Mouse (Mus musculus) testis, adult 2 months (tissue): ENCODE measurements around the gene Sec11a. TPM values are rescaled to one million over a fixed set of nuclear protein-coding genes. Genes with fewer than 3 reads are reported as not detected.

Source experiments
- H3K27ac ChIP-seq: fragments of 200-500 bp; 2 replicates; pipeline ENCODE4 v1.5.1; 2012; ENCODE audit warnings: low read depth, low read length; ENCODE audit not compliant: control insufficient read depth, insufficient read depth
- H3K27me3 ChIP-seq: fragments of 200-500 bp; 2 replicates; pipeline ENCODE4 v1.6.1; 2012; ENCODE audit warnings: mild to moderate bottlenecking, low read length, moderate library complexity; ENCODE audit not compliant: control insufficient read depth, insufficient read depth
- H3K36me3 ChIP-seq: fragments of 200-500 bp; 2 replicates; pipeline ENCODE4 v1.6.1; 2012; ENCODE audit warnings: mild to moderate bottlenecking, low read length; ENCODE audit not compliant: control insufficient read depth, insufficient read depth
- H3K4me1 ChIP-seq: fragments of 200-500 bp; 2 replicates; pipeline ENCODE4 v1.6.1; 2012; ENCODE audit warnings: low read length; ENCODE audit not compliant: control insufficient read depth, insufficient read depth
- H3K4me3 ChIP-seq: fragments of 200-500 bp; 2 replicates; pipeline ENCODE4 v1.5.1; 2012; ENCODE audit warnings: low read depth, mild to moderate bottlenecking, low read length, moderate library complexity, mixed read lengths; ENCODE audit not compliant: control insufficient read depth
- CTCF ChIP-seq: fragments of 200-500 bp; IDR thresholded peaks from 2 replicates; pipeline ENCODE4 v1.5.1; 2012; ENCODE audit warnings: low read depth, mild to moderate bottlenecking, inconsistent platforms, low read length, moderate library complexity; ENCODE audit not compliant: control insufficient read depth, insufficient read depth, insufficient replicate concordance
- POLR2A ChIP-seq: fragments of 200-500 bp; IDR thresholded peaks from 2 replicates; pipeline ENCODE4 v1.6.1; 2012; ENCODE audit warnings: low read depth, mild to moderate bottlenecking, inconsistent platforms, low read length, moderate library complexity; ENCODE audit not compliant: control insufficient read depth
- polyA plus RNA-seq: library from polyadenylated mRNA; depleted of rRNA; stranded (reverse); fragments of >200 nt; gene quantifications from 2 replicates; pipeline ENCODE4 v1.2.3, GENCODE M21; 2012

The Sec11a gene
- polyA plus RNA-seq, 1 experiment: 52.0 TPM

DNA sequence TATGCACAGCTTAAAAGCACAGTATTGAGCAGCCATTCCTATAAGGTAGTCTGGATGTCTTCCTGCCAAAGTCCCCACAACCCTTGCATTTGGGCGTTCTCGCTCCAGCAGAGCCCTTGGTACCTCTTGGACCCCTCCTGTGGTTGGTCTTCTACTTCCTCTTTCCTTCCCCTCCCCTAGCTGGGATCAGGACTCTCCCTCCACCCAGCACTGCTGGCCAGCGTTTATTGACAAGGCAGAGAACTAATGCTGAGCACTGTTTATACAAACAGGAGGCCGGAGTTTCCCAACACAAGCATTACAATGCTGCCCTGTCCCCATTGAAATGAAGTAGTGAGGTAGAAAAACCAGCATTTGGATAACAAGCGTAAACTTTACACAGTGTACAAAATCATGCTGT is 74.5 kb downstream of the Sec11a start:
- TF ChIP-seq CTCF (no peak), POLR2A (no peak)
- H3K36me3 ChIP-seq: no peaks in the 10 kb centered on the region; the same call in 1 of the 2 replicates
- H3K27me3 ChIP-seq: no peaks in the 10 kb centered on the region
- peaks cover 11% of the 10 kb centered on the region for H3K4me1 ChIP-seq
- H3K4me3 ChIP-seq: no peak overlapping the region
- no peak overlapping the region for H3K27ac ChIP-seq

DNA sequence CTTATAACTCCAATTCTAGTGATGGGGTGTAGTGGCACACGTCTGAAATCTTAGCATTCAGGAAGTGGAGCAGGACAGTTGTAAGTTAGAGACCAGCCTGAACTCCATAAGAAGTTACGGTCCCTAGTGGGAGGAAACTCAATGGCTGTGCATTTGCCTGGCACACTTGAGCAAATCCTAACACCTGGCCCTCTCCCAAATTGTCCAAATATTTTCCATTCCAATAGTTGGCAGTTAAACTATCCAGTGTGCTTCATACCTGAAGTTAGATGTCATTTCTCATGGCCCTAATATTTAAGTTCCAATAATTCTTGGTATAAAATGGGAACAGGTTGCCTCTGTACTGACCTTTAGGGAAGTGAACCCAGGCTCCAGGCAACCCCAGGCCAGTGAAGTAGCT is 78.9 kb downstream of the Sec11a start:
- H3K4me3 ChIP-seq: no peak overlapping the region
- H3K4me1 ChIP-seq: no peaks in the 10 kb centered on the region; the same call in 1 of the 2 replicates
- TF ChIP-seq CTCF: no peak
- no peak for TF ChIP-seq POLR2A
- peaks cover 4% of the 10 kb centered on the region for H3K36me3 ChIP-seq
- H3K27ac ChIP-seq: no peak overlapping the region
- H3K27me3 ChIP-seq: no peaks in the 10 kb centered on the region

DNA sequence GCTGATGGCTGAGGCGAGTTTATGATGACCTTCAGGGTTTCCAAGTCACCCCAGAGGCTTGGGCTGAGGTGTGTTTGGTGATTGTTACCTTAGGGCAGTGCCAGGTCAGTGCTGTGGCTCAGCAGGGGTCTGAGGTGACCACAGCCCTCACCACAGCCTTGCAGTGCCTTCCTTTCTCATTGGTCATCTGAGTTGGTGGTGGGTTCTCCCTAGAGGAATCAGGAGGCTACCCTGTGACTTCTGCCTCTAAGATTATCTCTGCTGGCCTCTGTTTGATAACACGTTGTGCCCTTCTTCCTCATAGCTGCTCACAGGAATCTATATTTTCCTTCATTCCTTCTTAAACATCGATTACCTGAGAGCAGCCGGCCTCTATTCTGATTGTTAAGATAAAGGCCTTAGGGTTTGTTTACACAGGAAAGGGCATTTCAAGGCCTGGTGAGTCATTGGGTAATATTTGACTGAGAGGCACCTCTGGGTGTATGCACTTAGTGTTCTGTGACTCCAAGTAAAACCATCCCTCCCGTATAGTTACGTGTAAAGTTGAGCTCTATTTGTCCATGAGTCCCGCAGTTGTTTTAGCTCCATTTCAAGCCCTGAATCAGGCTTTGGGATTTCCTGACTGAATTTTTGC is 80.9 kb downstream of the Sec11a start:
- H3K36me3 ChIP-seq: peaks cover 4% of the 10 kb centered on the region
- TF ChIP-seq POLR2A: no peak
- no peak for TF ChIP-seq CTCF
- H3K27me3 ChIP-seq: no peaks in the 10 kb centered on the region
- H3K4me3 ChIP-seq: no peak overlapping the region; the same call in 1 of the 2 replicates
- no peaks in the 10 kb centered on the region; the same call in 1 of the 2 replicates for H3K4me1 ChIP-seq
- no peak overlapping the region for H3K27ac ChIP-seq

DNA sequence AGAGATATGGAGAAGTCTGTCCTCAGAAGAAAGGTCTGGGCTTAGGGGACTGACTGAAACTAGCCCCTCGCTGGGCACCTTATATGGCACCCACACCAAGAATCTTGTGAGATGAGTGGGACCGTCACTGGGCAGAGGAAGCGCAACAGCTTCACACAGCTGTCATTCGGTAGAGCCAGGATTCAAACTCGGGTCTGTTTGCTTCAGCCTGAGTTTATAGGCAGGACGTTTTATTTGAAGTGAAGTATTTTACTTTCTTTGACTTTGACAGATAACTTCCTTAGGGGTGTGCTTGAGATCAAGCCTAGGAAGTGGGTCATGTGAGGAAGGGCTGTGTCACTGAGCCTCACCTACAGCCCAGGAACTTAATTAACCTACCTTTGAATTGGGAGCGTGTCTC is 82.1 kb downstream of the Sec11a start:
- TF ChIP-seq POLR2A (no peak), CTCF (no peak)
- Histone ChIP-seq H3K4me3 (peak overlapping the region; percentile 81), H3K36me3 (peaks cover 5% of the 10 kb centered on the region), H3K27ac (peak overlapping the region; percentile 2; the same call in 1 of the 2 replicates), H3K4me1 (no peaks in the 10 kb centered on the region; the same call in 1 of the 2 replicates), H3K27me3 (no peaks in the 10 kb centered on the region)

DNA sequence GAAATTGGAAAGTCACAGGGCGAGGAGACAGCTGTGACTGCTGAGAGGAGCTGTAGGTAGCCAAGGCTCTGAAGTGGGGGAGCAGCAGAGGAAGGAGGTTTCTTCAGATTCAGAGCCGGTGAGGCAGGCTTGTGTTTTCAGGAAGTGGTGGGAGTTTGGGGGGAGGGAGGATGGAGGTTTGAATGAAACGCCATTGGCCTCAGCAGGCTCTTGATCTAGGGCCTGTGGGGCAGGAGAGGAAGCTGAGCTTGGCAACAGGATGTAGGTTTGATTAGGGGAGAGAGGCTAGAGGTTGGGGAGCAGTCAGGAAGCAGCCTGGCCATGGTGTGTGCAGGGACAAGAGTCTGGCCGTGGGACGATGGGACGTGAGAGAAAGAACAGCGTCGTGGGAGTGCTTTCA is 82.7 kb downstream of the Sec11a start:
- no peaks in the 10 kb centered on the region; the same call in 1 of the 2 replicates for H3K4me1 ChIP-seq
- peak overlapping the region; percentile 81 for H3K4me3 ChIP-seq
- TF ChIP-seq CTCF (no peak), POLR2A (no peak)
- no peaks in the 10 kb centered on the region for H3K27me3 ChIP-seq
- peak overlapping the region; percentile 37; the same call in 1 of the 2 replicates for H3K27ac ChIP-seq
- H3K36me3 ChIP-seq: peaks cover 5% of the 10 kb centered on the region

DNA sequence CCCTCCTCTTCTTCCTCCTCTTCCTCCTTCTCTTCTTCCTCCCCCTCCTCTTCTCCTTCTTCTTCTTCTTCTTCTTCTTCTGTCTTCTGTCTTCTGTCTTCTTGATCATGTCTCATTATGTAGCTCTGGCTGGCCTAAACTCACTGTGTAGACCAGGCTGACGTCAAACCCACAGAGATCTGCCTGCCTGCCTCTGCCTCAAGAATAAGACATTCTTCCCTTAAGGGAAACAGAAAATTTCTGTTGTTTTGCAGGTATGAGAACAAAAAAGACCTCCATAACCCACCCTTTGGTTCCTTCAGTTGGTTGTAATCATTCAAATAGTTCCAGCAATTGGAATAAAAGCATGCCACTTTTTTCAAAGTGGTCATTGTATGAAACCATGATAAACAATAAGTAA is 83.4 kb downstream of the Sec11a start:
- Histone ChIP-seq H3K27me3 (no peaks in the 10 kb centered on the region), H3K4me1 (no peaks in the 10 kb centered on the region; the same call in 1 of the 2 replicates), H3K27ac (no peak overlapping the region), H3K36me3 (peaks cover 5% of the 10 kb centered on the region), H3K4me3 (peak overlapping the region; percentile 69)
- TF ChIP-seq CTCF (no peak), POLR2A (no peak)

DNA sequence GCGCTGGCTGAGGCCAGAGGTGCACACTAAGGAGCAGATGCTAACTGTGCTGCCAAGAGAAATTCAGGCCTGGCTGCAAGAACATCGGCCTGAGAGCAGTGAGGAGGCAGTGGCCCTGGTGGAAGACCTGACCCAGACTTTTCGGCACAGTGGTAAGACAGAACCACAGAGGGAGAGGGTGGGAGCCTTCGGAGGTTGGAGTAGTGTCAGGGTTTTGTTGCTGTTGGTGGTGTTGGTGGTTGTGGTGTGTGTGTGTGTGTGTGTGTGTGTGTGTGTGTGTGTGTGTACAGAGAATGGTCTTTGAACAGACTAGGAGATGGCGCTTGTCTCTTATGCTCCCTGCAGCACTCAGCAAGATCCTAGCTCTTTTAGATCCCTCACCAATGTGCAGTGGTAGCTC is 84.1 kb downstream of the Sec11a start:
- peaks cover 5% of the 10 kb centered on the region for H3K36me3 ChIP-seq
- no peaks in the 10 kb centered on the region; the same call in 1 of the 2 replicates for H3K4me1 ChIP-seq
- H3K4me3 ChIP-seq: peak overlapping the region; percentile 69
- H3K27me3 ChIP-seq: no peaks in the 10 kb centered on the region
- peak overlapping the region; percentile 57; the same call in 1 of the 2 replicates for H3K27ac ChIP-seq
- TF ChIP-seq CTCF (no peak), POLR2A (no peak)
